Mouse (Mus musculus): ENCODE data around the gene Itga3. TPM values are rescaled to one million over a fixed set of nuclear protein-coding genes. Genes with fewer than 3 reads are reported as not detected.

Gene Itga3
- polyA plus RNA-seq, 1 experiment from 2014 or later, result 9.5 TPM

GRCm38 (mm10) chr11:95106440-95107236 is 30.0 kb upstream of the Itga3 start:
- Histone ChIP-seq H3K27ac (replicated peaks) (no peak overlapping the region), H3K4me3 (replicated peaks) (no peak overlapping the region), H3K36me3 (no peaks in the 10 kb centered on the region), H3K27me3 (0 out of 2 replicates have a peak, but pooled peaks cover 4% of the 10 kb centered on the region), H3K9ac (no peak overlapping the region), H3K4me2 (replicated peaks) (no peak overlapping the region; the same call in 1 of the 2 replicates), H3K4me1 (peaks cover 15% of the 10 kb centered on the region), H3K9me3 (replicated peaks) (no peaks in the 10 kb centered on the region)
- peak; percentile 52 for ATAC-seq (ENCODE audit: insufficient number of reproducible peaks, low FRiP score, low TSS enrichment, low read depth)
- 32% methylated on average over 23 of the region's 23 CpGs for WGBS

GRCm38 (mm10) chr11:95105274-95105874 is 28.8 kb upstream of the Itga3 start:
- no peaks in the 10 kb centered on the region for H3K36me3 ChIP-seq
- no peaks in the 10 kb centered on the region for H3K9me3 ChIP-seq (replicated peaks)
- H3K4me1 ChIP-seq, result peaks cover 15% of the 10 kb centered on the region
- peak overlapping the region; percentile 48 for H3K4me2 ChIP-seq (replicated peaks)
- ATAC-seq (ENCODE audit: insufficient number of reproducible peaks, low FRiP score, low TSS enrichment, low read depth), result no peak; the same call in 1 of the 2 replicates
- H3K4me3 ChIP-seq (replicated peaks), result peak overlapping the region; percentile 13
- 5% methylated on average over 25 of the region's 25 CpGs for WGBS
- H3K9ac ChIP-seq, result no peak overlapping the region
- 0 out of 2 replicates have a peak, but pooled peaks cover 4% of the 10 kb centered on the region for H3K27me3 ChIP-seq
- H3K27ac ChIP-seq (replicated peaks), result no peak overlapping the region

- Histone ChIP-seq H3K9me3 (replicated peaks) (no peaks in the 10 kb centered on the region), H3K4me3 (replicated peaks) (no peak overlapping the region), H3K4me2 (replicated peaks) (no peak overlapping the region), H3K27ac (replicated peaks) (no peak overlapping the region), H3K27me3 (0 out of 2 replicates have a peak, but pooled peaks cover 4% of the 10 kb centered on the region), H3K9ac (no peak overlapping the region), H3K4me1 (peaks cover 15% of the 10 kb centered on the region), H3K36me3 (no peaks in the 10 kb centered on the region)
- WGBS, result 64% methylated on average over 6 of the region's 6 CpGs
- ATAC-seq (ENCODE audit: insufficient number of reproducible peaks, low FRiP score, low TSS enrichment, low read depth), result no peak
These were observed 27.7 kb upstream of the Itga3 start for GRCm38 (mm10) chr11:95104266-95104665.

GRCm38 (mm10) chr11:95102161-95102904 is 25.7 kb upstream of the Itga3 start:
- H3K9me3 ChIP-seq (replicated peaks), result no peaks in the 10 kb centered on the region
- no peak overlapping the region for H3K4me2 ChIP-seq (replicated peaks)
- ATAC-seq (ENCODE audit: insufficient number of reproducible peaks, low FRiP score, low TSS enrichment, low read depth), result no peak
- H3K4me1 ChIP-seq, result peaks cover 27% of the 10 kb centered on the region
- no peak overlapping the region for H3K4me3 ChIP-seq (replicated peaks)
- 0 out of 2 replicates have a peak, but pooled peaks cover 4% of the 10 kb centered on the region for H3K27me3 ChIP-seq
- H3K9ac ChIP-seq, result no peak overlapping the region
- no peak overlapping the region for H3K27ac ChIP-seq (replicated peaks)
- 87% methylated on average over 19 of the region's 19 CpGs for WGBS
- no peaks in the 10 kb centered on the region for H3K36me3 ChIP-seq

GRCm38 (mm10) chr11:95101071-95101788 is 24.6 kb upstream of the Itga3 start:
- no peaks in the 10 kb centered on the region for H3K36me3 ChIP-seq
- H3K4me2 ChIP-seq (replicated peaks), result no peak overlapping the region
- no peaks in the 10 kb centered on the region for H3K9me3 ChIP-seq (replicated peaks)
- peaks cover 34% of the 10 kb centered on the region for H3K4me1 ChIP-seq
- H3K4me3 ChIP-seq (replicated peaks), result no peak overlapping the region
- no peak for ATAC-seq (ENCODE audit: insufficient number of reproducible peaks, low FRiP score, low TSS enrichment, low read depth)
- 35% methylated on average over 16 of the region's 16 CpGs for WGBS
- no peak overlapping the region for H3K9ac ChIP-seq
- H3K27me3 ChIP-seq, result 0 out of 2 replicates have a peak, but pooled peaks cover 4% of the 10 kb centered on the region
- H3K27ac ChIP-seq (replicated peaks), result 0 out of 2 replicates have a peak overlapping the region, but pooled peaks have one; percentile 28

GRCm38 (mm10) chr11:95100393-95100792 is 23.8 kb upstream of the Itga3 start:
- no peaks in the 10 kb centered on the region for H3K27me3 ChIP-seq
- H3K4me3 ChIP-seq (replicated peaks), result no peak overlapping the region
- H3K4me2 ChIP-seq (replicated peaks), result no peak overlapping the region
- H3K4me1 ChIP-seq, result peaks cover 34% of the 10 kb centered on the region
- no peak for ATAC-seq (ENCODE audit: insufficient number of reproducible peaks, low FRiP score, low TSS enrichment, low read depth)
- H3K36me3 ChIP-seq, result no peaks in the 10 kb centered on the region
- 28% methylated on average over 3 of the region's 3 CpGs for WGBS
- H3K9ac ChIP-seq, result no peak overlapping the region
- 0 out of 2 replicates have a peak overlapping the region, but pooled peaks have one; percentile 28 for H3K27ac ChIP-seq (replicated peaks)
- no peaks in the 10 kb centered on the region for H3K9me3 ChIP-seq (replicated peaks)

- no peaks in the 10 kb centered on the region for H3K36me3 ChIP-seq
- peaks cover 33% of the 10 kb centered on the region for H3K4me1 ChIP-seq
- H3K4me2 ChIP-seq (replicated peaks), result no peak overlapping the region
- H3K9me3 ChIP-seq (replicated peaks), result no peaks in the 10 kb centered on the region
- no peak overlapping the region for H3K27ac ChIP-seq (replicated peaks)
- no peak for ATAC-seq (ENCODE audit: insufficient number of reproducible peaks, low FRiP score, low TSS enrichment, low read depth)
- H3K27me3 ChIP-seq, result no peaks in the 10 kb centered on the region
- 83% methylated on average over 5 of the region's 5 CpGs for WGBS
- H3K9ac ChIP-seq, result no peak overlapping the region
- no peak overlapping the region for H3K4me3 ChIP-seq (replicated peaks)
These were observed 21.9 kb upstream of the Itga3 start for GRCm38 (mm10) chr11:95098346-95099095.

- 57% methylated on average over 6 of the region's 6 CpGs for WGBS
- Histone ChIP-seq H3K4me2 (replicated peaks) (no peak overlapping the region), H3K4me1 (peaks cover 33% of the 10 kb centered on the region), H3K9me3 (replicated peaks) (no peaks in the 10 kb centered on the region), H3K36me3 (no peaks in the 10 kb centered on the region), H3K27ac (replicated peaks) (0 out of 2 replicates have a peak overlapping the region, but pooled peaks have one; percentile 71), H3K4me3 (replicated peaks) (no peak overlapping the region), H3K27me3 (no peaks in the 10 kb centered on the region), H3K9ac (no peak overlapping the region)
- ATAC-seq (ENCODE audit: insufficient number of reproducible peaks, low FRiP score, low TSS enrichment, low read depth), result no peak
These were observed 21.3 kb upstream of the Itga3 start for GRCm38 (mm10) chr11:95097889-95098288.

- H3K27ac ChIP-seq (replicated peaks), result peak overlapping the region; percentile 71
- no peaks in the 10 kb centered on the region for H3K9me3 ChIP-seq (replicated peaks)
- H3K9ac ChIP-seq, result no peak overlapping the region
- no peak overlapping the region for H3K4me2 ChIP-seq (replicated peaks)
- H3K4me3 ChIP-seq (replicated peaks), result no peak overlapping the region
- H3K36me3 ChIP-seq, result no peaks in the 10 kb centered on the region
- peak; percentile 52 for ATAC-seq (ENCODE audit: insufficient number of reproducible peaks, low FRiP score, low TSS enrichment, low read depth)
- 27% methylated on average over 3 of the region's 4 CpGs for WGBS
- peaks cover 33% of the 10 kb centered on the region for H3K4me1 ChIP-seq
- no peaks in the 10 kb centered on the region for H3K27me3 ChIP-seq
These were observed 20.2 kb upstream of the Itga3 start for GRCm38 (mm10) chr11:95096608-95097373.

- Histone ChIP-seq H3K4me2 (replicated peaks) (no peak overlapping the region), H3K9ac (no peak overlapping the region), H3K27ac (replicated peaks) (no peak overlapping the region), H3K4me3 (replicated peaks) (no peak overlapping the region), H3K27me3 (no peaks in the 10 kb centered on the region), H3K9me3 (replicated peaks) (no peaks in the 10 kb centered on the region), H3K4me1 (peaks cover 33% of the 10 kb centered on the region), H3K36me3 (no peaks in the 10 kb centered on the region)
- 71% methylated on average over 10 of the region's 10 CpGs for WGBS
- no peak for ATAC-seq (ENCODE audit: insufficient number of reproducible peaks, low FRiP score, low TSS enrichment, low read depth)
These were observed 19.0 kb upstream of the Itga3 start for GRCm38 (mm10) chr11:95095596-95095995.
